Mouse (Mus musculus) forebrain, postnatal 0 days (tissue): ENCODE results near the gene Supt7l. TPM values are rescaled to one million over a fixed set of nuclear protein-coding genes. Genes with fewer than 3 reads are reported as not detected.

Source experiments
- ATAC-seq: fragments of 200-750 bp; cut with Nextera tagmentation; 2 replicates; pipeline ENCODE4 v1.8.0; 2017; ENCODE audit warnings: mild to moderate bottlenecking, moderate library complexity
- DNase-seq: peaks from one replicate; pipeline ENCODE4 v3.0.0-alpha.2; 2015
- H3K27ac ChIP-seq: fragments of 300-500 bp; sonication (generic); 2 replicates; pipeline ENCODE4 v1.5.1; 2014; ENCODE audit warnings: low read depth, mild to moderate bottlenecking, antibody characterized with exemption, low read length, moderate library complexity, mixed read lengths
- H3K27me3 ChIP-seq: fragments of 300-500 bp; sonication (generic); 2 replicates; pipeline ENCODE4 v1.6.1; 2014; ENCODE audit warnings: mild to moderate bottlenecking, low read length, mixed read lengths; ENCODE audit not compliant: insufficient read depth
- H3K36me3 ChIP-seq: fragments of 300-500 bp; sonication (generic); 2 replicates; pipeline ENCODE4 v1.6.1; 2014; ENCODE audit warnings: mild to moderate bottlenecking, moderate library complexity; ENCODE audit not compliant: insufficient read depth
- H3K4me1 ChIP-seq: fragments of 300-500 bp; sonication (generic); 2 replicates; pipeline ENCODE4 v1.6.1; 2014; ENCODE audit warnings: antibody characterized with exemption; ENCODE audit not compliant: insufficient read depth
- H3K4me2 ChIP-seq: fragments of 300-500 bp; sonication (generic); 2 replicates; pipeline ENCODE4 v1.6.1; 2014; ENCODE audit warnings: low read depth, mild to moderate bottlenecking, moderate library complexity
- H3K4me3 ChIP-seq: fragments of 300-500 bp; sonication (generic); 2 replicates; pipeline ENCODE4 v1.5.1; 2014; ENCODE audit warnings: low read depth, low read length, mixed read lengths
- H3K9ac ChIP-seq: fragments of 300-500 bp; sonication (generic); 2 replicates; pipeline ENCODE4 v1.6.1; 2014; ENCODE audit warnings: mild to moderate bottlenecking
- H3K9me3 ChIP-seq: fragments of 300-500 bp; sonication (generic); 2 replicates; pipeline ENCODE4 v1.6.1; 2016; ENCODE audit warnings: low read length
- CTCF ChIP-seq: sonication (generic); IDR thresholded peaks from 2 replicates; pipeline ENCODE4 v1.5.1; 2016; ENCODE audit warnings: antibody characterized with exemption, control low read depth, low read depth
- WGBS: fragments of 180-500 bp; shearing (Covaris S2); extraction: QIAGEN DNeasy Blood & Tissue Kit; methylation state at CpG from one replicate; pipeline ENCODE4 v1.1.7; 2014; 5-methylcytosine and 5-hydroxymethylcytosine counted together
- polyA plus RNA-seq: library from polyadenylated mRNA; unstranded; fragments of >200 nt; fragmentation: Nextera tagmentation; extraction: Ambion mirVana; gene quantifications from 2 replicates; pipeline ENCODE4 v1.2.1, GENCODE M21; 2015
- total RNA-seq: library from RNA; depleted of rRNA; stranded (reverse); fragments of >200 nt; gene quantifications from 2 replicates; pipeline ENCODE4 v1.2.3, GENCODE M21; 2014; rRNA removed

Supt7l gene
- total and polyA plus RNA-seq, 2 experiments from 2014 or later, result 19.7 to 29.6 TPM

DNA sequence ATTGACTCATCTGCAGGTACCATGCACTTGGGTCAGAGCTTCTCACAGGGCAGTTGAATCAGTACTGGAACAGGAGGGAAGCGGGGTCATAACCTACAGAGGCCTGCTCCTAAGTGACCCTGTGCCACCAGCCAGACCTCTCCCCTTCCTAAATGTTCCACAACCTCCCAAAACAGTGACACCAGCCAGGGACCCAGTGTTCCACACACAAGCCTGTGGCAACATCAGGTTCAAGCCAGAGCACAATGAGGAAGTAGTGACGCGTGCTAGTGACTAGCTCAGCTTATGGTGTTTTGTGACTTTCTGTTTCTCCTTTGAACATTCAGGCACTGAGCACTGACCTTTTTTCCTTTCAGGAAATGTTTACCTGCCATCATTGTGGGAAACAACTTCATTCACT, 59.8 kb downstream of the Supt7l start:
- H3K27ac ChIP-seq, result no peak overlapping the region
- no peak for DNase-seq
- H3K4me2 ChIP-seq, result no peak overlapping the region
- ATAC-seq, result no peak
- no peak overlapping the region for H3K4me3 ChIP-seq
- H3K9ac ChIP-seq, result no peak overlapping the region
- WGBS, result 96% methylated on average over 3 of the region's 3 CpGs
- no peak for TF ChIP-seq CTCF
- H3K9me3 ChIP-seq, result no peaks in the 10 kb centered on the region
- H3K4me1 ChIP-seq, result no peaks in the 10 kb centered on the region
- peaks cover 64% of the 10 kb centered on the region for H3K36me3 ChIP-seq
- H3K27me3 ChIP-seq, result no peaks in the 10 kb centered on the region

Other genes starting within 250 kb of the Supt7l start
- 31.1 and 42.6 TPM in 2 replicates for gene Ift172, start 236.7 kb downstream of the Supt7l start, total RNA-seq
- gene Ift172, start 236.7 kb downstream of the Supt7l start, polyA plus RNA-seq, result 9.9 and 12.8 TPM in 2 replicates
- 156 and 201 TPM in 2 replicates for gene Fndc4, start 231.7 kb downstream of the Supt7l start, total RNA-seq
- 108 and 111 TPM in 2 replicates for gene Fndc4, start 231.7 kb downstream of the Supt7l start, polyA plus RNA-seq
- gene Gckr, start 230.4 kb downstream of the Supt7l start, total RNA-seq, result 0.05 and 1.5 TPM in 2 replicates
- 0.23 and 0.54 TPM in 2 replicates for gene Gckr, start 230.4 kb downstream of the Supt7l start, polyA plus RNA-seq
- gene Zfp512, start 75.4 kb downstream of the Supt7l start, total RNA-seq, result 85.0 and 101 TPM in 2 replicates
- gene Zfp512, start 75.4 kb downstream of the Supt7l start, polyA plus RNA-seq, result 60.3 and 80.2 TPM in 2 replicates
- 0.31 and 1.6 TPM in 2 replicates for gene 4930548H24Rik, start 42.1 kb downstream of the Supt7l start, total RNA-seq
- not detected in 2 replicates for gene 4930548H24Rik, start 42.1 kb downstream of the Supt7l start, polyA plus RNA-seq
- 36.6 and 40.4 TPM in 2 replicates for gene Gpn1, start 33.1 kb downstream of the Supt7l start, total RNA-seq
- 65.9 and 68.4 TPM in 2 replicates for gene Gpn1, start 33.1 kb downstream of the Supt7l start, polyA plus RNA-seq
- gene Slc4a1ap, start 812 bp downstream of the Supt7l start, total RNA-seq, result 29.3 and 36.9 TPM in 2 replicates
- 16.6 and 25.6 TPM in 2 replicates for gene Slc4a1ap, start 812 bp downstream of the Supt7l start, polyA plus RNA-seq
- 166 and 203 TPM in 2 replicates for gene Mrpl33, start 69.1 kb upstream of the Supt7l start, total RNA-seq
- 295 and 354 TPM in 2 replicates for gene Mrpl33, start 69.1 kb upstream of the Supt7l start, polyA plus RNA-seq
- gene Rbks, start 169.8 kb upstream of the Supt7l start, total RNA-seq, result 0.90 and 2.2 TPM in 2 replicates
- gene Rbks, start 169.8 kb upstream of the Supt7l start, polyA plus RNA-seq, result 2.3 and 3.4 TPM in 2 replicates
- gene Babam2, start 169.9 kb upstream of the Supt7l start, total RNA-seq, result 42.6 and 42.7 TPM in 2 replicates
- 58.4 and 61.5 TPM in 2 replicates for gene Babam2, start 169.9 kb upstream of the Supt7l start, polyA plus RNA-seq